ENCODE assay signal across 25 mouse cellular contexts in the genomic region with DNA sequence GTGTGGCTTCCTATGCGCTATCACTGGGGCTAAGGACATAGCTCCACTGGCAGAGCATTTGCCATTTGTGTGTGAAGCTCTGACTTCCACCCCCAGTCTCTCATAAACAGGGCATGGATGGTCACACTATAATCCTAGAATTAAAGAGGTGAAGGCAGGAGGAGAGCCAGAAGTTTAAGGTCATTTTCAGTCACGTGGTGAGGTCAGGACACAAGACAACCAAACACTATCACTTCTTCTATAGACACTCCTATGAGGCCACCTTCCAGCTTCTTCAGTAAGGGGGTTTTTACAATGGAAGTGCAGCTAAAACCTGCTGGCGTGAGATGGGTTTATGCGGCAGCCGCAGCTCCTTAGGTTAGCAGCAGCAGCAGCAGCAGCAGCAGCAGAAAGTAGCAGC.
"Had no signal": no experiment of that assay in that cellular context is flagged by ENCODE, and none has a peak within 500 bp of the region (broad histone marks: within the 10 kb centered on the region; RNA-seq: fewer than 3 reads in every experiment).

No protein-coding gene starts in this region.

- DNase-seq: cerebellum, adult 8-10 months; cerebellum, adult 9-10 months; cerebellum, adult 9-11 months; cerebellum, postnatal 10 days; cerebellum, postnatal 14 days; cerebellum, postnatal 25 days; cerebellum, postnatal 36 days; embryo, embryonic 11 days; forebrain, postnatal 0 days; gastrocnemius, adult 2 months; gastrocnemius, postnatal 10 days; gastrocnemius, postnatal 14 days; gastrocnemius, postnatal 25 days; gastrocnemius, postnatal 36 days; heart, adult 11 months; heart, adult 18-20 months; heart, adult 2 months had no signal

- H3K4me3 ChIP-seq: embryonic facial prominence, embryonic 12.5 days; embryonic facial prominence, embryonic 13.5 days; embryonic facial prominence, embryonic 15.5 days; erythroblast, embryonic 14.5 days; forebrain, embryonic 10.5 days; forebrain, embryonic 12.5 days; forebrain, embryonic 13.5 days; forebrain, embryonic 15.5 days; gastrocnemius, adult 2 months; heart, adult 2 months had no signal

- H3K4me2 ChIP-seq: embryonic facial prominence, embryonic 12.5 days; embryonic facial prominence, embryonic 13.5 days; embryonic facial prominence, embryonic 15.5 days; forebrain, embryonic 12.5 days; forebrain, embryonic 13.5 days; forebrain, embryonic 15.5 days had no signal

- H3K4me1 ChIP-seq: embryonic facial prominence, embryonic 12.5 days; forebrain, embryonic 12.5 days; forebrain, embryonic 13.5 days; forebrain, embryonic 15.5 days had no signal

- H3K27me3 ChIP-seq: embryonic facial prominence, embryonic 12.5 days; embryonic facial prominence, embryonic 13.5 days; embryonic facial prominence, embryonic 15.5 days; forebrain, embryonic 12.5 days; forebrain, embryonic 13.5 days; forebrain, embryonic 15.5 days had no signal

- H3K9ac ChIP-seq: embryonic facial prominence, embryonic 12.5 days; embryonic facial prominence, embryonic 13.5 days; embryonic facial prominence, embryonic 15.5 days; forebrain, embryonic 12.5 days; forebrain, embryonic 13.5 days; forebrain, embryonic 15.5 days; forebrain, postnatal 0 days had no signal

- H3K9me3 ChIP-seq: embryonic facial prominence, embryonic 12.5 days; embryonic facial prominence, embryonic 13.5 days; embryonic facial prominence, embryonic 15.5 days; forebrain, embryonic 10.5 days; forebrain, embryonic 12.5 days; forebrain, embryonic 13.5 days; forebrain, embryonic 15.5 days had no signal

- H3K27ac ChIP-seq: embryonic facial prominence, embryonic 12.5 days; embryonic facial prominence, embryonic 13.5 days; embryonic facial prominence, embryonic 15.5 days; forebrain, embryonic 10.5 days; forebrain, embryonic 12.5 days; forebrain, embryonic 13.5 days; forebrain, embryonic 15.5 days; heart, adult 2 months had no signal
